Mouse (Mus musculus) right cerebral cortex, adult 2 months (tissue): Measurements from ENCODE around the gene Fam155a.

Source experiments
- DNase-seq, 2 experiments: peaks; one replicate each; pipeline ENCODE4 v3.0.0; 2021 to 2022; ENCODE audit warnings: low spot score in 2 of 2

The Fam155a gene

DNA sequence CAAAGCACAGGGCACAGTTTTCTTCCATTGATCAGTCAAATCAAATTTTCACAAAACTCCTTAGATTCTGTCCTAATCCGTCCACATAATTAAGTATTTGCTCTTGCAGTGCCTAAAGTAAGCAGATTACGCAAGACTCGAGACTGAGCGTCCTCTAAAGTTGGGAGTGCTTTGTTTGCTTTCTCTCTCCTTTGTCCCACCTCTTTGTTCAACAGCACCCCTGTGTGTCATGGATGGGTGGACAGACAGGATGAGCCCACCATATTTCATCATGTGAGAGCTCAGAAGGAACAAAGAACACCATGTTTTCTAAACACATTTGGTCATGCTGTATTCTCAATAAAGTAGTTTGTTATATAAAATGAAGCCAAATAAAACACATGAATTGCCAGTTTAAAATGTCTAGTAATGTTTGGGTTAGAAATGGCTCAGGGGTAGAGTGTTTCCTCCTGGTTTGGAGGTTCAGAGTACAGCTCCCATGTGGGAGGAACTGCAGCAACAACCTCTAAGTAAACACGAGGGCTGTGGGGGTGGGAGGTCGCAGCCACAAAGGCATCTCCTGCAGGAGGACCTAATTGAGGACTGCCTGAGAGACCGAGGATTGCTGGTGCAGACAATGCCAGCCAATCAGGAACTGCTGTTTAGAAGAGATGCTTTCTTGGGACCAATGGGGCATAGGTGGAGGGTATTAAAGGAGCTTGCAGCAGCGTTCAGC lies 482.8 kb downstream of the Fam155a start:
- no peak for DNase-seq

DNA sequence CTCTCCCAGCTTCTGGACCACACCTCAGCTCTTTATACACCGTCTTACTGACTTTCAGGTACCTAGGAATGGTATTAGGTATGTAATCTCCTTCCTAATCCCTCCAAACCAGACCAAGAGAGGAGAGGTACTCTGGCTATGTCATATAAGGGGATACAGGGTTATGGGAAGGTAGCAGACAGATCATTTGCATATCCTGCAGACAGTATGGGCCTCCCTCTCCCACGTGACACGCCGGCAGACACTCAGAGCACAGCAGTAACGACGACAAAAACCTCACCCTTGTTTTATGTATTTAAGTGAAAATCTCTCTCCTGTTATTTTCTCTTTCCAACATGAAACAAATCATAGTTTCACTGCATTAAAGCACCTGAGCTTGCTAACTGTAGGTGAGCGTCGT lies 496.8 kb downstream of the Fam155a start:
- DNase-seq: no peak

DNA sequence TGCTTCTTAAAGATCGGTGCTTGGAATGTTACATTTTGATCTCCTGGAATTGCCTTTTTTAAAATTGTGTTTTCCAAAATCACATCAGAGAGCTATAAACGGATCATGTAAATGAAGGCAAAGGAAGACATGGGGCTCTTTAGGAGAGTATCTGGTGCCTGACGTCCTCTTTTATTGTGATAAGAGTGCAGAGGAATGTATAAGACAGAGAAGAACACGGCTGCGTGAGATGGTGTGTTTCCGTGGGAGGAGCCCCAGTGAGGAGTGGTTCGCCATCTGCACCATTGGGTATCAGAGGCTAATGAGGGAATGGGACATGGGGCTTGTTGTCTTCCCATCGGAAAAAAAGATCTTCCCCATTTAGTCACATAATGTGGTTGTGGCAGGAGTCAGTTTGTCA lies 506.6 kb downstream of the Fam155a start:
- no peak for DNase-seq

DNA sequence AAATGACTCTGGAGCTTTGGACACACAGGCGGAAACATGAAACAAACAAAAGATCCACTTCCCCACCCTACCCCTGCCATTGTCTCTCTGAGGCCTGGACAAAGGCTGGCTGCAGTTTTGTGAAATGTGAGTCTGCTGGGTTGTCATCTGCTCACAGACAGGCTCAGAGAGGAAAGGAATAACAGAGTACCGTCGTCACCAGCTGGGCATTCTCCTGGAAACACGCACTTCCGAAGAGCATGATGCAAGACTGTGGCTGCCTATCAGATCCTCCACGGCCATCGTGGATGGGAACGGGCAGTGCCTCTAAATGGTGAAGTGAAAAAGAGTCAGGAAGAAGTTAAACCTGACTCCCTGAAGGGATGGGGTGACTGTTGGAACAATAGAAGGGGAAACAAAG lies 509.4 kb downstream of the Fam155a start:
- no peak for DNase-seq

DNA sequence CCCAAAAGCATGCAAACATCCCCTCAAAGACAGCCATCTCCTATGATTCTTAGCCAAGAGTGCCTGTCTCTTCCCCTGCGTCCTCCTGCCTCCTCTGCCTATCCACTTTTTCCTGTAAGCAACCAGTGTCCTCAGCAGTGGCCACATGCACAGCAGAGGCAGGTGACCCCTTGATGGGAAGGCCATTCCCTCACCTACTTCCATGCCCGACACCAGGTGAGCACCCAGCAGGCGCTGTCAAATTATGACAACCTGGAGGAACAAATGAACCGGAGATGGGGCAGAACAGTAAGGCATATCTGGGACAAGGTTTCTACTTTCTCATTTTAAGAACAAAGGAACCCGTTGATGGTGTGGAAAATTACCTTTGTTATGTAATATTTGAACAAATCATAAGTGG lies 515.6 kb downstream of the Fam155a start:
- DNase-seq: no peak

DNA sequence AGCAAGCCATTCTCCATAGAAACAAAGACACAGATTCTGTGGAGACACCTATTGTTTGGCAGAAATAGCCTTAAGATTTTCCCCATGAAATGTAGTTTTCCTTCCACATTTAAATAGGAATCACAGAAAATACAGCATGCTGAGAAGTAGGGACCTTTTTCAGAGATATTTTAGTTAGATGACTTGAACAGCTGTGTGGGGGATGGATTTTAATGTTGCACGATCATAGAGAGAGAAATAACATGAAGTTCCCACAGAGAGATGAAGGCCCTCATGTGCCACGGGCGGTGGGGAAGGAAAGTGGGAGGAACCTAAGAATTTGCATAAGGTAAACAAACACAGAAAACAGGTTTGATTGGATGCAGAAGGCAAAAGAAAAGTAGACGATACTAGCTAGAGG lies 518.0 kb downstream of the Fam155a start:
- DNase-seq: no peak

DNA sequence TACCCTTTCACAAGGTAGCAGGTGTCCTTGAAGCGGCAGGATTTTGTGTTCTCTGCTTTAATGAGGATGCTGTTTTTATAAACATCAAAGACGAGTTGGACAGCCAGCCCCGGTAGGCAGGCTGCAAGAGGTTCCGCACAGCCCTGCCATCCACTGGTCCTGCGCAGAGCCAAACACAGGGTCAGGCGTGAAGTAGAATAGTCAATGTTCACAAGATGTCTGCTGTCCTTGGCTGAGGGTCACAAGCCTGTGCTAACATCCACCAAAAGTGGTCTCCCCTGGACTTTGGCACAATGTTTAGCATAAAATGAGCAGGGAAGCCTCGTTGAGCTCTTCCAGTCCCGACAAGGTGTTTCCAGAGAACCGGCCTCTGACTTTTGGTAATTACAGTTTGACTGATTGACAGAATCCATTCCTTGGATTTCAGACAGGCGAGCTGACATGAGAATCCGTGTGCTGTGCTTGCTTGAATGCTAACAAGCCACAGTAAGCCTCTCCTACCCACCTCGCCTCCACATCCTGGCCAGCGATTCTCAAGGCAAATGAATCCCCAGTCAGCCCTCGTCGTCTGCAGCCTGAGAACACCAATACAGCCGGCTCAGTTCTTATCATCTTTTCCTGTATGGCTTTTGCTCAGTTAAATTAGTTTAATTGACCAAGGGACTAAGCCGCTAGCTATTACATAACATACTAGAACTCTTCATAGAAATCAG lies 522.7 kb downstream of the Fam155a start:
- DNase-seq: peak in 1 of 2 experiments; percentile 68

DNA sequence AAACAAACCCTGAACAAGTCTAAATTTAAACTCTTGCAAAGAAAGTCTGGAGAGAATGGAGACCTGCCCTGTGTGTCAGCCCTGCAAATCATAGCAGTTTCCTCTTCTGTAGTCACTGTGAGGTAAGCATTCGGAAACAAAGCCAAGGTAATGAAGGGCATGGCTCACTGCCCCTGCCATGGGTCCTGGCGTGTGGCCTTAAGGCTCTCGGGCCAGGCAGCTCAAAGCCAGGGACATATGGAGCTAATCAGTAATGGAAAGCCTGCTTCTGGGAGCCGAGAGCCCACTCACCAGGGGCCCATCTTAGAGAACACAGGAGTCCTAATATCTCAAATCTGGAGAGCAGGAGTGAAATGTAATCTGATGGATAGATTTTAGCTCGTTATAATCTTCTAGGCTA lies 525.0 kb downstream of the Fam155a start:
- DNase-seq: no peak

DNA sequence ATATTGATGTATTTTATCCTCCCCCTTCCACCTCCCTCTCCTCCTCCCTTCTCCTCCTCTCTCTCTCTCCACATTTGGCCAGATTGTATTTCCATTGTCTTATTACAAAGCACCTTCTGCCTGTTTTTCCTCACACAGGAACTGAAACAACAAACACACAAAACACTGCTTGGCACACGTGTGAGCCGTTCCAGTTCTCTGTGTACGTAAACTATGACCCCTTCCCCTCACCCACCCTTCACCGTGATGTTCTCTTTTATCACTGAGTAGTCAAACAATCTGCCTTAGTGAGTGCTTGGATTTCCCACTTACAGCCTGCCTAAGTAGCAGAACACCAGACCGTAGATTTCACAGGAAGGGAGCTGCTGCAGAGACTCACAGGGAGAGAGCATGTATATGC lies 530.0 kb downstream of the Fam155a start:
- no peak for DNase-seq

DNA sequence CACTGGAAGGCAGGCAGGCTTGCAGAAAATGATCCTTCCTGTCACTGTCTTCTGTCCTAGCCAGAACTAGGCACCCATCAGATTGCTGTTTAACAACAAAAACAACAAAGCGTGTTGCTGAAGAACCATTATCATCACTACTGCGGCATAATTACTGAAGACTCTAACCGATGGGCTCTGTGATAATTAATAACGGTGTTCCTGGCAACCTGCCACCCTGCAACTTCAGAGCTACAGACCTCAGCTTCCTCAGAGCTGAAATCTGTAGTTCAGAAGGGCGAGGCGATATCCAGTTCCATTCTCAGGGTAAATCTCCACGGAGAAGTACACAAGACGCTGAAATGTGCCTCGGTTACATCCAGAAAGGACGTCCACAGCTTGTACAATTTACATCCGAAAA lies 531.2 kb downstream of the Fam155a start:
- no peak for DNase-seq

DNA sequence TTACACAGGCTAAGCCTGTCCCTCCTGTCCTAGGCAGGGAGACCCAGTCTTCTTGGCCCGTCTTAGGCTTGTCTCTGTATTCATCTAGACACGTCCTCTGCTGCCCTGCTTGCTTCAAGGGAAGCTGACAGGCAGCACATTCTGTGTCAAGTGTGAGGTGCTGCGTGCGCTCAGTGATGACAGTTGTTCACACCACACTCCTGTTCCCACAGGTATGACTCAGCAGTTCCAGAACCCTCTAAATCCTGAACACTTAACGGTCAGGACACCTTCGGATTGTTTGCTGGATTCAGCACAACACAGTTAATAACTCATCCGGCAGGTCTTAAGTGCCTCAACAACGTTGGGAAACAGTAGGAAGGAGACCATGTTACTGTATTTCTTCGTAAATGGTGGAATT lies 532.0 kb downstream of the Fam155a start:
- no peak for DNase-seq

DNA sequence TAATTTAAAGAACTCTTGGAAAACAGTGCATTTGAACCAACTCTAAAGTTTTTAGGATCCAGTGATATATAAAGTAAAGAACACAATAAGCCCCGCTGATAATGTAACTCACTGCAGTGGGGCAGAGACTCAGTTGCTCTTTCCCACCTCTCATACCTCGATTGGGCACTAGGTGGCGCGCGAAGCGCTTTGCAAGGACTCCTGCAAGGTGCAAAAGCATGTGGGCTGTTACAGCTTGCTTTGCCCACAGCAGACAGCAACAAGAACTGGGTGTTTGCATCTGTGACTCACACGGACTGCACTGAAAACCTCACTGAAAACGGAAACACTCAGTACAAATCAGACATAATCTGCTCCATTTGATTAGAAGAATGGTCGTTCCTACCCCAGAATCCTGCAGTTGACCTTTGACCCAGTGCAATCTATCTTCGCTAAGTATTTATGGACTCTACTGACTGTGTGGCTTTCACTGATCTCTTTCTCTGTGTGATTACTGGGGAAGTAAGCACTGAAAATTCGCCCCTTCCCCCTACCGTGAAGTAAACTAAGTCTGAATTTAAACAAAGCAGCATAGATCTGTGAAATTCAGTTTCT lies 537.5 kb downstream of the Fam155a start:
- peak; percentile 97 to 99 for DNase-seq

DNA sequence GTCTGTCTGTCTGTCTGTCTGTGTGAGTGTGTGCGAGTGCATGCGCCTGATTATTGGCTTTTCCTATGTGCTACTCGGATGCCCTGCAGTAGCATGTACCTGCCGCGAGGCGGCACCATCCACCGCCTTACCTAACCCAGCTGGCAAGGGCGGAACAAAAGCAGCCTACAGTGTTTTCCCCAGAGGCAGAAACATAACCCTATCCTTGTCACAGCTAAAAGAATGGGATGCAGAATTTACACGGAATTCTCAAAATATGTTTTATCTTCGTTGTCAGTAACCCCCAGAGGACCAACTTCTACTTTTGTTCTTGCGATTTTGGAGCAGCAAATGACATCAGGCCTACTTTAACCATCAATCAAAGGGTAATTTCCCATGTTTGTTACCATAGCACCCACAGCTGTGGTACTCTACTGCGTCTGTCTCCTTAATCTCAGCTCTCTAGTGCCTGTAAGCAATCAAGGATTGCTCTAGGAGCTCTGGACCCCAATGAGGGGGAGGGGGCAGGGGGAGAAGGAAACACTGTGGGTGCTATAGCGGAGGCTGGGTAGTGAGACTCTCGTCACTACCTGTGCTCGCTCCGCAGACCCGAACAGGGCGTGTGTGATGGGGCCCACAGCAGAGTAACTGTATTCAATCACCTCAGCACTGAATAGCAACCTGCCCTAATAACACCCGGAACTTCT lies 543.0 kb downstream of the Fam155a start:
- DNase-seq: peak; percentile 75 to 82

DNA sequence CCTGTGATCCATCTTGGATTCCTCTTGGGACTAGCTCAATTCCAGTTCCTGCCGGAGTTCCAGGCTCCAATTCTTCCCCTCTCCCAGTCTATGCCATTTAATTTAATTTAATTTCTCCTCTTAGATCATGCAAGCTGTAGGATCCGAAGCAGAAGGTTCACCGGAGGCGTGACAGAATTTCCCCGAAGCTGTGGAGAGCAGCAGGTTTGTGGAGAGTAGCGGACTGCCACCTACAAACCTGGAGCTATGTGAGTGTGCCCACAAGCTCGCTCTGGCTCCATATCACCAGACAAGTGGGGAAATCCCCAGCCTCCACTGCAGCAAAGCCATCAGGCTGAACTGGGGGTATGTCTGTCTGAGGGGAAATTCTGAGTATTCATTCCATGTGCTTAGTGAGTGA lies 544.2 kb downstream of the Fam155a start:
- DNase-seq: peak; percentile 69 to 73

DNA sequence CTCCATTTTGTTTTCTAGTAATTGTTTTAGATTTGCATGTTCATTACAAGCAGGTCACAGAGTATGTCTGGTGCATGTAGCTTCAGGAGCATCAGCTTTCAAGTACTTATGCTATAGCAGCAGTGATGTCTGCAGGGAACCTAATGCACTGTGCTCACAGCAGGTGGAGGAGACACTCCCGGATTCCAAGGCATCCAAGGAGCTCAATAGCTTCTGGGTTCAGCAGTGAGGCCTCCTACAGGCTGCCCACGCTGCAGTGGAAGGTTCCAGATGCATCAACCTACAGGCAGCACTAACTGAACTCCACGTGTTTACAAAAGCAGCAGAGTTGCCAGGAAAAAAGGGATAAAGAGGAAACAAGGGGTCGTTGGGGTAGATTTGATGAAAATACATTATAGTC lies 559.2 kb downstream of the Fam155a start:
- no peak for DNase-seq

DNA sequence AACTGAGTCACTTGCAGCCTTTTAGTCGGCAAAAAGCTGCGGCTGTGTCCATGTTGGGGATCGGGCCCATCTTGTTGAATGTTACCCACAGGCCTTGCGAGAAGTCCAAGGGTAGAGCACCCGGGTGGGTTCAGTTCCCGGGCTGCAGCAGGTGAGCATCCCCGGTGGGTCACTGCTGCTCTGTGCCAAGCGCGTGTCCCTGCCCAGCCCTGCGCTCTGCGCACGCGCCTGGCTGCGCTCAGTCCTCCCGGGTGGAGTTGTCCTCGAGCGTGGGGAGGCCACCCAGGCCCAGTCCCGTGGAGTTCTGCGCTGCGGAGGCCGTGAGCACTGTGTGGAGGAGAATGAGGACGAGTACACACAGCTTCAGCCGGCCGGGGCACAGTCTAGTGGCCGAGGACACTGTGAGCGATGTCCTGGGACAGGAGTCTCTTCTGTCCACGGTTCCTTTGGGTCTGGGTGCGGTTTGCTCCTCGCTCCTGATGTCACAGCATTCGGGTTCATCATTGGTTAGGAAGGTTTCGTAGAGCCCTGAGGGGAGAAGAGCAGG lies 563.4 kb downstream of the Fam155a start:
- no peak for DNase-seq

DNA sequence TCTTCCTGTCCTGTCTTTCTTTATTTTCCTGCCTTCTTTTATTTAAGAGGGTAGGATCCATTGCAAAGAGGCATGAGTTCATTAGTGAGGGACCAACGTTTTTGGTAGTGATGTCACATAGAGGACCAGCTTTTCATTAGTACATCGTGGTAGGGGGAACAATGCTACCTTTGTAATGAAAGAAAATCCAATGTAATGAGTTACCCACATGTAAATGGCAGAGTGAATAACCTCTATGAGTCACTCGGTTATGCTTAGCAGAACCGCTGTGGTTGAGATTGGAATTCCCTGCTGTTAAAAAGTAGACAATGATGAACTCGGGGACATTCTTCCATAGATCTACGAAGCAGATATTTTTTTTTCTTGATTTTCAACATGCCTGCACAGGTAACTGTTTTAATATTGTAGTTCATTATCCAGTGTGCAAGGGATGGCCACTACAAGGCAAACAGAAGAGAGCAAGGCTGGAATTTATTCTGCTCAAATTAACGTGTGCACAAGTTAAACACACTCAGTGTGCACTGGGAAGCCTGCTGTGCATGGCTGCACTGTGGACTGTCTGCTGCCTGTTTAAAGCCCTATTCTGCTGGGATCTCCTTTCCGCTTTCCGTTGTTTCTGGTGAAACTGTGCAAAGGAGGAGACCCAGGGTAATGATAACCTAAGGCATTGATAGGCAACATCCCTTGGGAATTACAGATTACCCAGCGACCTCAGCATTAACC lies 566.5 kb downstream of the Fam155a start:
- DNase-seq: no peak

DNA sequence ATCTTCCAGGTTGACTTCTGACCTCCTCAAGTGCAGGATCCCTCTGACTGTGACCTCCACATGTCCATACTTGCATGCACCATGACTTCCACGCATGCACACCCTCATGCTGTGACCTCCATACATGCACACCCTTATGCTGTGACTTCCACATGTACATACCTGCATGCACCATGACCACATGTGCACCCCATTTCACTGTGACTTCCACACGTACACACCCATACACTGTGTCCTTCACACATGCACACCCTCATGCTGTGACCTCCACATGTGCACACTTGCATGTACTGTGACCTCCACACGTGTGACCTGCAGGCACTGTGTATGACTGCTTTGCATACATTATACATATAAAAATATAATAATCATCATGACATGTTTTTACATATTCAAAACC lies 570.9 kb downstream of the Fam155a start:
- no peak for DNase-seq

DNA sequence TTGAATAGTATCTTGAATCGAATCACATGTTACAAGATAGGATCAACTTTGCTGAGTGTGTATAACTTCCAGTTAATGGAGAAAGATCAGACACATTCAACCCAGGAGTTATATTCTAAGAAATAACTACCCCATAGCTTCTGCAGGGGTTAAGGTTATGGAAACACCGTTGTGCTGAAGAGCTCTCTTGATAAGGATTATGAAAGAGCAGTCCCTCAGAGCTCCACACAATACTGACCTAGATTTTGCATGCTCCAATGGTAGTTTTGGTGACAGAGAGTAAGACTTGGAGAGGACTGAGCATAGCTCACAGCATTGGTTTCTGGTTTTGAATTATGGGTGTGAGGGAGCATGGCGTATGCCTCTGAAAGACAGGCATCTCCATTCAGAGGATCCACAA lies 579.3 kb downstream of the Fam155a start:
- DNase-seq: no peak

DNA sequence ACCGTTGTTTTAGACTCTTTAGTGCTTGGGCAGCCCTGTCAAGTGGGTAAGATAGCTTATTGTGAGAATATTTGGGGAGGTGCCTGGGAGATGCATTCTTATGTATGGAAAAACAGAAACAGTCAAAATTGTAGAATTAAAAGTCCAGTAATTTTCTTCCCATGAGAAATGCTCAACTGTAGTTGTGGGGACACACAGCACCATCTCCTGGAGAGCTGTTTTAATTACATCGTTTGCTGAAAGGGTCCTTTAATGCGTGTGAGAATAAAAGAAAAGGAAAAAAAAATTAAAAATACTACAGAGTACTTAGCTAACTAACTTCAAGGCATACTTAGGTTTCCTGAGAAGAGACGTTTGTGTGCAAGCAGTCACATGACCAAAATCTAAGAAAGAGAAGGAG lies 582.3 kb downstream of the Fam155a start:
- peak in 1 of 2 experiments; percentile 44 for DNase-seq

DNA sequence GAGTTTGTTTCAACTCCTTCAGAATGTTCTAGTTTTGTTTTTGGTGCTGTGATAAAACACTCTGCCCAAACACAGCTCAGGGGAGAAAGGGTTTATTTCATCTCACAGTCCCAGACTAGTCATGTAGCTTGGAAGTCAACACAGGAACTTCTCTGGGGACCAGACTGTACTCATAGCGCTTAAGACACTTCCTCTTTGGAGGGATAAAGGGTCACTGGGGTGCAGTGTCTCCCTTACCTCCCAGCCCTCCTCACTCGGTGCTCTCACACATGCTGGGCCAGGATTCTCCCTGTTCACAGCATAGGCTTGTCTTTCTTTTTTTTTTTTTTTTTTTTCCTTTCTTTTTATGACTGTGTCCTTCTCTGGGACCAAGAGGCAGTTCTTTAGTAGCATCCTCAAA lies 585.8 kb downstream of the Fam155a start:
- DNase-seq: no peak

DNA sequence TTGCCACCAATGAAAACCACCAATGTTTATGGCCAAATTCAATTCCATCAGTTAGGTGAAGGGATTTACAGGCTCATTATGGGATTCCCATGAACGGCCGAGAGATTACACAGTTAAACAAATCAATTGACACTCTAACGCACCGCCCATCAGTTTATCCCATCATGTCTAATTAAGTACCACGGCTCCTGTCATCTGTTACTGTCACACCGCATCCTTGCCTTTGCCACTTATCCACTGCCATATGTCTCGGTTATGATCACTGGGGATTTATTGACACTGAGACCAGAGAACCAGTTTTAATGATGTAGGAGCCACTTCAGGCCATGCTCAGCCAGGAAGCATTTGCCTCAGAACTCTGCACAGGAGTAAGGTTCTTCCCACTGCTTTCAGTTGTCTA lies 588.5 kb downstream of the Fam155a start:
- DNase-seq: no peak
